Mouse (Mus musculus): ENCODE measurements around the gene Fgfr2. TPM values are rescaled to one million over a fixed set of nuclear protein-coding genes. Genes with fewer than 3 reads are reported as not detected.

The Fgfr2 gene
- polyA plus RNA-seq, 1 experiment from 2014 or later: 99.3 TPM

- Histone ChIP-seq H3K36me3 (no peaks in the 10 kb centered on the region; the same call in 1 of the 2 replicates), H3K4me3 (peak within 1 kb of the TSS; percentile 91), H3K9me3 (replicated peaks) (no peaks in the 10 kb centered on the region), H3K27ac (replicated peaks) (peak within 1 kb of the TSS; percentile 92), H3K4me1 (peaks cover 11% of the 10 kb centered on the region), H3K27me3 (ENCODE audit: low read depth, poor library complexity, severe bottlenecking) (no peaks in the 10 kb centered on the region)
- DNase-seq (ENCODE audit: low spot score): peak; percentile 88
- WGBS: under 1% methylated on average over 53 of the region's 53 CpGs
These were observed 263.9 kb downstream of the Fgfr2 start, which contains the start of gene Abraxas2 for GRCm38 (mm10) chr7:132859042-132859958. Gene Abraxas2 (plus strand): TSS chr7:132859225.

DNA sequence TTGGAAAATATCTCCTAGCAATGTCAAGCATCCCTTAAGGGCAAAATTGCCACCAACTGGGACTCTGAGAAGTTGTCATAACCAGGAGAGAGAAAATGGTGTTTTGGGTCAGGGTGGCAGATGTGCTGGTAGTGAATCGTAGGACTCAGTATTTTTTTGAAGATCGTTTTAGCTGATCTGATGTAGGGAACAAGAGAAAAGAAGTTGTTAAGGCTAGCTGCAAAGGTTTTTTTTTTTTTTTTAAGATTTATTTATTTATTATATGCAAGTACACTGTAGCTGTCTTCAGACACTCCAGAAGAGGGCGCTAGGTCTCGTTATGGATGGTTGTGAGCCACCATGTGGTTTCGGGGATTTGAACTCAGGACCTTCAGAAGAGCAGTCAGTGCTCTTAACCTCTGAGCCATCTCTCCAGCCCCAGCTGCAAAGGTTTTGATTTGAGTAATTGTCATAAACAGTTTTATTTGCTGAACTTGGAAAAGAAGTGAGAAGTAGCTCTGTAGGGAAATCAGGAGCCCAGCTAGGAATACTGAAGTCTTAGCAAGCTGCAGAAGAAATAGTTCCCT is 265.0 kb downstream of the Fgfr2 start:
- WGBS: 75% methylated on average over 5 of the region's 5 CpGs
- peaks cover 11% of the 10 kb centered on the region for H3K4me1 ChIP-seq
- H3K27me3 ChIP-seq (ENCODE audit: low read depth, poor library complexity, severe bottlenecking): no peaks in the 10 kb centered on the region
- DNase-seq (ENCODE audit: low spot score): no peak
- H3K36me3 ChIP-seq: no peaks in the 10 kb centered on the region; the same call in 1 of the 2 replicates
- H3K9me3 ChIP-seq (replicated peaks): no peaks in the 10 kb centered on the region
- no peak overlapping the region for H3K4me3 ChIP-seq
- no peak overlapping the region for H3K27ac ChIP-seq (replicated peaks)

DNA sequence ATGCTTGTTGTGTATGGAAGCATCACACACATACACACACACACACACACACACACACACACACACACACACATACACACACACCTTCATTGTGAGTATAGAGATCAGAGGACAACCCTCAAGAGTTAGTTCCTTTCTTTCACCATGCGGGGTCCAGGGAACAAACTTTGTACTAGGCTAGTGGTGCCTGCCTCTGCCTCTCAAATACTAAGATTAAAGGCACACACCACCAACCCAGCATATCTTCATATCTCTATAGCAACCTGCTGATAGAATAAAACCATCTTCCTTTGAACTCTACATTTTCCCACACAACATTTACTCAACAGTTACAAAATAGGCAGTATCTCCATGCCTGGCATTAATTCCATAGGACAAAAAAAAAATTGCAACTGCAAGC is 267.1 kb downstream of the Fgfr2 start:
- no peak overlapping the region for H3K4me3 ChIP-seq

DNA sequence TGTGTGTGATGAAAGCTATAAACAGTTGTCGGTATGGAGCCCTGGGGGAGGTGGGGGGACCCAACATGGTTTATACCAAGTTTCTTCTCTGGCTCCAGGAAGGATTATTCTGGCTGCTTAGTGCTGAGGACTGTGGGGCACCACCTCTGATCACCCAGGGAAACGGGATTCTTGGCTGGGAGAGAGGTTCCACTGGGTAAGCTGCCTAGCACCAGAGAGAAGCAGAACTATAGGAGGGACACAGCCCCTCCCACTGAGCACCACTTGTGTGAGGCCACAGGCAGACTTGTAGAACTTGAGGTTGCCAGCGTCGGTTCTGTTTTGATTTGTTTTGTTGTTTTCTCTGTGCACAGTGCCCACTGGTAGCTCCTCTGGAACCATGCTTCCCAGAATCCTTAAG is 269.2 kb downstream of the Fgfr2 start:
- no peak overlapping the region for H3K27ac ChIP-seq (replicated peaks)
- peaks cover 17% of the 10 kb centered on the region for H3K36me3 ChIP-seq
- H3K27me3 ChIP-seq (ENCODE audit: low read depth, poor library complexity, severe bottlenecking): no peaks in the 10 kb centered on the region
- H3K4me3 ChIP-seq: no peak overlapping the region
- WGBS: 74% methylated on average over 4 of the region's 4 CpGs
- H3K4me1 ChIP-seq: peaks cover 18% of the 10 kb centered on the region
- no peaks in the 10 kb centered on the region for H3K9me3 ChIP-seq (replicated peaks)
- DNase-seq (ENCODE audit: low spot score): no peak

More for the DNA sequence above, 267.1 kb downstream of the Fgfr2 start:
- Histone ChIP-seq H3K36me3 (no peaks in the 10 kb centered on the region), H3K27ac (replicated peaks) (no peak overlapping the region), H3K27me3 (ENCODE audit: low read depth, poor library complexity, severe bottlenecking) (no peaks in the 10 kb centered on the region), H3K9me3 (replicated peaks) (no peaks in the 10 kb centered on the region), H3K4me1 (peaks cover 27% of the 10 kb centered on the region)
- DNase-seq (ENCODE audit: low spot score): no peak
- 79% methylated on average over 1 of the region's 1 CpGs for WGBS

DNA sequence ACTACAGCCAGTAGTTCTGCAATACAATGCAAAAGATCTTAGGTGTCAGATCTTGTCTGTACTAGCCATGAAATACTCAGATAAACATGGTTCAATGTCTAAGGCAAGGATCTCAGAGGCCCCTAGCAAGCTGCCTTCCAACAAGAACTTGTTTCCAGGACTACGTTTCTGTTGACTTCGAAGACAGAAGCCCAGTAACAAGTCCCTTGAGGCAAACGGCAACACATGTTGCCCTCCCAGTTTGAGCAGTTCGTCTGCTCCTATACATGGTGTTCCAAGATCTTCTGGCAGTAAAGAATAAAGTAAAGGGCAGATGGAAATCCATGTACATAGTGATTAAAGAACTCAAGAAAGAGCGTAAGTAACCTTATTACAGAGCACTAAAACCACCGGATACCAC is 269.8 kb downstream of the Fgfr2 start:
- H3K4me1 ChIP-seq: peaks cover 18% of the 10 kb centered on the region
- H3K27ac ChIP-seq (replicated peaks): no peak overlapping the region
- DNase-seq (ENCODE audit: low spot score): no peak
- no peaks in the 10 kb centered on the region for H3K9me3 ChIP-seq (replicated peaks)
- no peaks in the 10 kb centered on the region for H3K27me3 ChIP-seq (ENCODE audit: low read depth, poor library complexity, severe bottlenecking)
- WGBS: 92% methylated on average over 6 of the region's 6 CpGs
- peaks cover 23% of the 10 kb centered on the region for H3K36me3 ChIP-seq
- no peak overlapping the region for H3K4me3 ChIP-seq

DNA sequence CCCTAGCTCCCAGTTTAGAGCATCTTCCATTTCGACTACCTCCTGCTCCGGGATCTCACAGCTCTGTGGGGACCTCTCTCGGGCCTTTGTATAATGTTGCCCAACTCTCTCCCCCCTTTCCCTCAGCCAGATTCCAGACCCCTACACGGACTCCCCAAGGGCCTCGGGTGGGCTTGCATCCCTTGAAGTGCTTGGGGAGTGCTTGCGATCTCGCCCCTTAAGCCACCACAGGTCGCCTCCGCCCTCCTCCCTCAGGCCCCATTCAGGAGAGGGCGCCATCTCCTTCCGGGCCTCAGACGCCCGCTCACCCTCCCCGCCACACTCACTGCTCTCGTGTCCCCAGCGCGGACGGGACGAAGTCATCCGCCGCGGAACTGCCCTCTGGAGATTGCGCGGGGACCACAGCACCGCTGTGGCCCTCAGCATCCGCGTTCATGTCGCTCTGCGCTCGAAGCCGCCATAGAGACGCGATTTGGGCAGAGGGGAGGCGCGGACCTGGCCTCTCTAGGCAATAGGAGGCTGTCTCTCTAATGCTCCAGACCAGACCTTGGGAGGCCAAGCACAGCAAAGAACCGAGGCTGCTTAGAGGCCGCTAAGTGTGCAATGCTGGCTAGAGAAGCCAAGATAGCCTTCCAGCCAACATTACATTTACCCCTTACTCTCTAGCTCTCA is 270.8 kb downstream of the Fgfr2 start, which contains the start of gene Eef1akmt2:
Gene Eef1akmt2 (minus strand): TSS at position 501 of the 672 bp plus-strand sequence.
- under 1% methylated on average over 37 of the region's 37 CpGs for WGBS
- peak within 1 kb of the TSS; percentile 75 for H3K4me3 ChIP-seq
- H3K36me3 ChIP-seq: peaks cover 34% of the 10 kb centered on the region
- no peaks in the 10 kb centered on the region for H3K9me3 ChIP-seq (replicated peaks)
- H3K27me3 ChIP-seq (ENCODE audit: low read depth, poor library complexity, severe bottlenecking): no peaks in the 10 kb centered on the region
- H3K27ac ChIP-seq (replicated peaks): peak within 1 kb of the TSS; percentile 97
- DNase-seq (ENCODE audit: low spot score): peak; percentile 90
- H3K4me1 ChIP-seq: peaks cover 18% of the 10 kb centered on the region

DNA sequence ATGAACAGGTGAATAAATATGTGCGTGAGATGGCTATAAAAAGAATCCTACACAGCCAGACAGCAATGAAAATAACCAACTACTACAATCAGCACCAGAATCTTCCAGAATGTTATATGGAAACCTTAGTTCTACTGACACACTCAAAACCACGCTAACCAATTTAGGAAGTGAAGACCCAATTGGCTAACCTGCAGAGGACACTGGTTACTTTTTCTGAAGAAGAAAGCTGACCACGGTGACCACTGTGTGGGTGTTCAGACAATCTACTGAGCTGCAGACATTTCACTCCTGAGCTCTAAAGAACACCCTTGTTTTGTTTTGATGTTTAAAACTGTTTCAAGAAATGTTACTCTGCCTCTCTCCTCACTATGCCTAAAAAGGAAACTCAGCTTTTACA is 280.0 kb downstream of the Fgfr2 start:
- WGBS: 93% methylated on average over 3 of the region's 3 CpGs
- no peak for DNase-seq (ENCODE audit: low spot score)
- Histone ChIP-seq H3K27me3 (ENCODE audit: low read depth, poor library complexity, severe bottlenecking) (no peaks in the 10 kb centered on the region), H3K27ac (replicated peaks) (no peak overlapping the region), H3K4me3 (no peak overlapping the region), H3K9me3 (replicated peaks) (no peaks in the 10 kb centered on the region), H3K36me3 (peaks cover 65% of the 10 kb centered on the region), H3K4me1 (no peaks in the 10 kb centered on the region)

GRCm38 (mm10) chr7:132842455-132842854 is 280.7 kb downstream of the Fgfr2 start:
- H3K4me3 ChIP-seq: no peak overlapping the region
- H3K36me3 ChIP-seq: peaks cover 58% of the 10 kb centered on the region
- H3K4me1 ChIP-seq: no peaks in the 10 kb centered on the region
- H3K9me3 ChIP-seq (replicated peaks): no peaks in the 10 kb centered on the region
- H3K27me3 ChIP-seq (ENCODE audit: low read depth, poor library complexity, severe bottlenecking): no peaks in the 10 kb centered on the region
- no peak for DNase-seq (ENCODE audit: low spot score)
- 97% methylated on average over 1 of the region's 1 CpGs for WGBS
- no peak overlapping the region for H3K27ac ChIP-seq (replicated peaks)

DNA sequence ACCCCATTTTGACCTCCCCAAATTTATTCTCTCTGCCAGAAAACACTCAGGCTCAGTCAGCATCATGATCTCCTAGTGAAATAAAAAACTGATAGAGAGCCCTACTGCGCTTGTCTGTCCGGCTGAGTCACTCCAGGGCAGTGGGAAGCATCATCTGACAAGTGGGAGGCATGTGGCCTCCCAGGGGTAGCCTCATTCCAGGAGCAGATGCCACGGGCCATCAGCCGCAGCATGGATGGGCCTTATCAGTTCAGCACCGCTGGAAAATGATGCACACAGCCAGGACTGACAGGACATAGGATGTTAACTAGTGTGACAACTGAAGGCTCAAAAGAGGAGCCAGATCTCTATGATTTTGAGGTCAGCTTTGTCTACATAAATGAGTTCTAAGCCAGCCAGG is 281.9 kb downstream of the Fgfr2 start:
- H3K27me3 ChIP-seq (ENCODE audit: low read depth, poor library complexity, severe bottlenecking): no peaks in the 10 kb centered on the region
- H3K4me1 ChIP-seq: no peaks in the 10 kb centered on the region
- peaks cover 53% of the 10 kb centered on the region for H3K36me3 ChIP-seq
- no peak overlapping the region for H3K4me3 ChIP-seq
- WGBS: 79% methylated on average over 5 of the region's 5 CpGs
- H3K9me3 ChIP-seq (replicated peaks): no peaks in the 10 kb centered on the region
- DNase-seq (ENCODE audit: low spot score): no peak
- H3K27ac ChIP-seq (replicated peaks): no peak overlapping the region

- Histone ChIP-seq H3K9me3 (replicated peaks) (no peaks in the 10 kb centered on the region), H3K4me1 (no peaks in the 10 kb centered on the region), H3K27me3 (ENCODE audit: low read depth, poor library complexity, severe bottlenecking) (no peaks in the 10 kb centered on the region), H3K4me3 (no peak overlapping the region), H3K36me3 (peaks cover 63% of the 10 kb centered on the region), H3K27ac (replicated peaks) (no peak overlapping the region)
- 91% methylated on average over 4 of the region's 4 CpGs for WGBS
- no peak for DNase-seq (ENCODE audit: low spot score)
These were observed 292.2 kb downstream of the Fgfr2 start for GRCm38 (mm10) chr7:132830955-132831354.

DNA sequence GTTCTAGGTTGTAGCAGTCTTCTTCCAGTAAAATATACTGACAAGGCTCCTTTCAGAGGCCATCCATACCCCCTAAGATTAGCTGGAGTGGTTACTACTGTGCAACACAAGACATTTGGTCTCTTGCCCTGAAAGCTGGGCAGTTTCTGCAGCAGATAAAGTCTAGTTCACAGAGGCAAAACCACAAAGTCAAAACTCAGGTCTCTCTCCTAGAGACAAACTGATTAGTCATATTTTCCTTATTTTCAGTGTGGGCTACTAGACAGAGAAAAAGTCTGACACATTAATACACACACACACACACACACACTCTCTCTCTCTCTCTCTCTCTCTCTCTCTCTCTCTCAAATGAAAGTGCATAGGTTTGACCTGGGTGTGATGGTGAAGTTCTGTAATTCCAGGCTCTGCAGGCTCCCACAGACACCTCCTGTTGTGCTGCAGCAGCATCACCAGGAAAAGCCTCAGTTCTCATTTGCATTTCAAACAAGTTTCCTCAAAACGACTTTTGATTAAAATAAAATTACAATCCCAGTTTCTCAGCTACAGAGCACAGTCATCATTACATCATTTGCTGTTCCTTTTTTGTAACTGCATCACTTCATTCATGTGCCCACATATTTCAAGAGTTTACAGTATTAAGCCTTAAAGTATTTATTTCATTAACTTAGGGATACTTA is 298.7 kb downstream of the Fgfr2 start:
- peaks cover 9% of the 10 kb centered on the region; the same call in 1 of the 2 replicates for H3K4me1 ChIP-seq
- H3K27ac ChIP-seq (replicated peaks): no peak overlapping the region
- H3K27me3 ChIP-seq (ENCODE audit: low read depth, poor library complexity, severe bottlenecking): no peaks in the 10 kb centered on the region
- 30% methylated on average over 1 of the region's 1 CpGs for WGBS
- peaks cover 52% of the 10 kb centered on the region for H3K36me3 ChIP-seq
- H3K9me3 ChIP-seq (replicated peaks): no peaks in the 10 kb centered on the region
- DNase-seq (ENCODE audit: low spot score): no peak
- H3K4me3 ChIP-seq: no peak overlapping the region

DNA sequence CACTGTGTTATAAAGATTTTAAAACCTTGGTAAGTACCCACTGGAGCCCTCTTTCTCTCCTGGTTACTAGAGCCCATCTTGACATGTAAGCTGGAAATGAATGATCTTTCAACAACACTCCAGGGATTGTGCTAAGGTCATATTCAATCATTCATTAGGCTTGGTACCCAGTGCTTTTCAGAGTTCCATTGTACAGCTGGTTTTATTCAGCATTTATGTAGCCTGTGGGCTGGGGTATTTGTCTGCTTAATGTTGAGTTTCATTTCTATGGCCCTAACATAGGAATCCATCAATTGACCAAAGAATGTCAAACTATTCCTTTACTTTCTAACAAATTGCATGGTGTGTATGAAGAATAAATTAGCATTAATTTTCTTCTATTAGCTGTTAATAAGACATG is 299.3 kb downstream of the Fgfr2 start:
- H3K27ac ChIP-seq (replicated peaks): no peak overlapping the region
- H3K27me3 ChIP-seq (ENCODE audit: low read depth, poor library complexity, severe bottlenecking): no peaks in the 10 kb centered on the region
- peaks cover 49% of the 10 kb centered on the region for H3K36me3 ChIP-seq
- H3K4me1 ChIP-seq: peaks cover 9% of the 10 kb centered on the region; the same call in 1 of the 2 replicates
- no peaks in the 10 kb centered on the region for H3K9me3 ChIP-seq (replicated peaks)
- DNase-seq (ENCODE audit: low spot score): no peak
- no peak overlapping the region for H3K4me3 ChIP-seq
